Mouse (Mus musculus): ENCODE results near the gene Nol11. TPM values are rescaled to one million over a fixed set of nuclear protein-coding genes. Genes with fewer than 3 reads are reported as not detected.
"Not testable (repeated sequence)": the region's sequence is repeated elsewhere in the genome, so short reads cannot be mapped to it uniquely, and the experiment has no call there.

The Nol11 gene
- polyA plus RNA-seq, 1 experiment from 2014 or later: 15.5 TPM

- ATAC-seq (no peak), DNase-seq (ENCODE audit: low spot score) (peak; percentile 42)
- TF ChIP-seq EP300 (IDR thresholded peaks at IDR 0.05): no peak
- TF ChIP-seq CTCF (IDR thresholded peaks at IDR 0.05): peak; percentile 59
- WGBS: 71% methylated on average over 7 of the region's 7 CpGs
- Histone ChIP-seq H3K36me3 (ENCODE audit: insufficient read depth, low read length) (no peaks in the 10 kb centered on the region), H3K27me3 (replicated peaks; ENCODE audit: insufficient read depth, low read length) (no peaks in the 10 kb centered on the region), H3K4me2 (replicated peaks; ENCODE audit: low read depth, low read length) (no peak overlapping the region), H3K9me3 (ENCODE audit: low read length) (no peaks in the 10 kb centered on the region), H3K4me1 (ENCODE audit: insufficient read depth, low read depth, low read length) (no peaks in the 10 kb centered on the region), H3K4me3 (ENCODE audit: low read depth, low read length) (no peak overlapping the region), H3K27ac (ENCODE audit: low read length) (no peak overlapping the region), H3K9ac (replicated peaks; ENCODE audit: low read depth) (no peak overlapping the region)
Measured at GRCm38 (mm10) chr11:107151809-107152208, 37.4 kb downstream of the Nol11 start.

GRCm38 (mm10) chr11:107143956-107144355 is 45.2 kb downstream of the Nol11 start:
- 95% methylated on average over 11 of the region's 11 CpGs for WGBS
- not testable (repeated sequence) for H3K4me3 ChIP-seq (ENCODE audit: low read depth, low read length); H3K27ac ChIP-seq (ENCODE audit: low read length); H3K4me1 ChIP-seq (ENCODE audit: insufficient read depth, low read depth, low read length); H3K27me3 ChIP-seq (replicated peaks; ENCODE audit: insufficient read depth, low read length); H3K36me3 ChIP-seq (ENCODE audit: insufficient read depth, low read length); DNase-seq (ENCODE audit: low spot score); ATAC-seq; H3K9me3 ChIP-seq (ENCODE audit: low read length); H3K9ac ChIP-seq (replicated peaks; ENCODE audit: low read depth); H3K4me2 ChIP-seq (replicated peaks; ENCODE audit: low read depth, low read length)

DNA sequence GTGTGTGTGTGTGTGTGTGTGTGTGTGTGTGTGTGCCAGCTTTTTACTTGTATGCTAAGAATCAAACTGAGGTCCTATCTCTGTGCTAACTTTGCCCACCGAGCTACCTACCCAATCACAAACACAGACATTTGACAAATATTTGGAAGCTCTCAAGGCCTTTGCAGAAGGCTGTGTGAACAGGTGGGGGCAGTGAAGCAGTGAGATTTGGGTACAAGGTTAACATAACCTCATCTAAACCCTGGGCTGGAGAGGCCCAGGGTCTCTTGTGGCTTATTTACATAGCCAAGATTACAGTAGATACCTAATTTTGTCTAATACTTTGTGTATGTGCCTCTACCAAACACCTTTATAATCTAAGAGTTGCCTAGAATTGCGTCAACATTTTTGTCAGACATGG is 46.8 kb downstream of the Nol11 start:
- Histone ChIP-seq H3K4me2 (replicated peaks; ENCODE audit: low read depth, low read length) (no peak overlapping the region), H3K27me3 (replicated peaks; ENCODE audit: insufficient read depth, low read length) (no peaks in the 10 kb centered on the region), H3K9me3 (ENCODE audit: low read length) (no peaks in the 10 kb centered on the region), H3K4me1 (ENCODE audit: insufficient read depth, low read depth, low read length) (no peaks in the 10 kb centered on the region), H3K27ac (ENCODE audit: low read length) (no peak overlapping the region), H3K9ac (replicated peaks; ENCODE audit: low read depth) (no peak overlapping the region), H3K36me3 (ENCODE audit: insufficient read depth, low read length) (no peaks in the 10 kb centered on the region), H3K4me3 (ENCODE audit: low read depth, low read length) (no peak overlapping the region)
- no peak for TF ChIP-seq CTCF (IDR thresholded peaks at IDR 0.05)
- no peak for TF ChIP-seq EP300 (IDR thresholded peaks at IDR 0.05)
- DNase-seq (ENCODE audit: low spot score) (no peak), ATAC-seq (no peak)
- 66% methylated on average over 2 of the region's 2 CpGs for WGBS

DNA sequence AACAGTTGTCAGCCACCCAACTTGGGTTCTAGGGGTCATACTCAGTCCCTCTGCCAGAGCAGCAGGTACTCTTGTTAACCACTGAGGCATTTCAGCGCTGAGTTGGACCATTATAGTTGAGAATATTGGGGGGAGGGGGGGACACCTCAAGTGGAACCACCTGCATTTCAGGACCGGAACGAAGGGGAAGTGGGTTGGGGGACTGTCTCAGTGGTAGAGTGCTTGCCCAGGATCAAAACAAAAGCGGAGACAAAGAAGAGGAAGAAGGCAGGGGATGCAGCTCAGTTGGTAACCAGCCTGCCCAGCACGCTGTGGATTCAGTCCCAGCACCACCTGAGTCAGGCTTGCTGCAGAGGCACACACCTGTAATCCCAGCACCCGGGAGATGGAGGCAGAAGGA is 48.4 kb downstream of the Nol11 start:
- WGBS: 15% methylated on average over 6 of the region's 6 CpGs
- no peaks in the 10 kb centered on the region for H3K4me1 ChIP-seq (ENCODE audit: insufficient read depth, low read depth, low read length)

GRCm38 (mm10) chr11:107138633-107139032 is 50.5 kb downstream of the Nol11 start:
- Histone ChIP-seq H3K36me3 (ENCODE audit: insufficient read depth, low read length) (no peaks in the 10 kb centered on the region), H3K4me1 (ENCODE audit: insufficient read depth, low read depth, low read length) (no peaks in the 10 kb centered on the region), H3K9me3 (ENCODE audit: low read length) (no peaks in the 10 kb centered on the region), H3K27me3 (replicated peaks; ENCODE audit: insufficient read depth, low read length) (no peaks in the 10 kb centered on the region), H3K4me3 (ENCODE audit: low read depth, low read length) (no peak overlapping the region), H3K27ac (ENCODE audit: low read length) (0 out of 2 replicates have a peak overlapping the region, but pooled peaks have one; percentile 4), H3K4me2 (replicated peaks; ENCODE audit: low read depth, low read length) (no peak overlapping the region), H3K9ac (replicated peaks; ENCODE audit: low read depth) (no peak overlapping the region)
- TF ChIP-seq EP300 (IDR thresholded peaks at IDR 0.05) (no peak), CTCF (IDR thresholded peaks at IDR 0.05) (peak; percentile 43)
- 57% methylated on average over 3 of the region's 3 CpGs for WGBS
- ATAC-seq: no peak
- peak; percentile 26 for DNase-seq (ENCODE audit: low spot score)

More for the DNA sequence above, 48.4 kb downstream of the Nol11 start:
- TF ChIP-seq EP300 (IDR thresholded peaks at IDR 0.05): no peak
- TF ChIP-seq CTCF (IDR thresholded peaks at IDR 0.05): no peak
- H3K4me2 ChIP-seq (replicated peaks; ENCODE audit: low read depth, low read length): no peak overlapping the region
- H3K9ac ChIP-seq (replicated peaks; ENCODE audit: low read depth): no peak overlapping the region
- DNase-seq (ENCODE audit: low spot score) (no peak), ATAC-seq (no peak)
- no peak overlapping the region for H3K4me3 ChIP-seq (ENCODE audit: low read depth, low read length)
- H3K9me3 ChIP-seq (ENCODE audit: low read length): no peaks in the 10 kb centered on the region
- no peaks in the 10 kb centered on the region for H3K36me3 ChIP-seq (ENCODE audit: insufficient read depth, low read length)
- no peaks in the 10 kb centered on the region for H3K27me3 ChIP-seq (replicated peaks; ENCODE audit: insufficient read depth, low read length)
- no peak overlapping the region for H3K27ac ChIP-seq (ENCODE audit: low read length)

- no peaks in the 10 kb centered on the region for H3K9me3 ChIP-seq (ENCODE audit: low read length)
- H3K4me1 ChIP-seq (ENCODE audit: insufficient read depth, low read depth, low read length): peaks cover 2% of the 10 kb centered on the region; the same call in 1 of the 2 replicates
- H3K9ac ChIP-seq (replicated peaks; ENCODE audit: low read depth): no peak overlapping the region
- peak overlapping the region; percentile 4; the same call in 1 of the 2 replicates for H3K27ac ChIP-seq (ENCODE audit: low read length)
- H3K36me3 ChIP-seq (ENCODE audit: insufficient read depth, low read length): no peaks in the 10 kb centered on the region
- no peak overlapping the region for H3K4me3 ChIP-seq (ENCODE audit: low read depth, low read length)
- peak; percentile 70 for DNase-seq (ENCODE audit: low spot score)
- no peaks in the 10 kb centered on the region for H3K27me3 ChIP-seq (replicated peaks; ENCODE audit: insufficient read depth, low read length)
- TF ChIP-seq EP300 (IDR thresholded peaks at IDR 0.05) (peak; percentile 53), CTCF (IDR thresholded peaks at IDR 0.05) (no peak)
- peak; percentile 86 for ATAC-seq
- H3K4me2 ChIP-seq (replicated peaks; ENCODE audit: low read depth, low read length): no peak overlapping the region
- 67% methylated on average over 6 of the region's 6 CpGs for WGBS
Measured at GRCm38 (mm10) chr11:107137593-107137992, 51.6 kb downstream of the Nol11 start.

GRCm38 (mm10) chr11:107136458-107136857 is 52.7 kb downstream of the Nol11 start:
- DNase-seq (ENCODE audit: low spot score); H3K36me3 ChIP-seq (ENCODE audit: insufficient read depth, low read length); H3K4me1 ChIP-seq (ENCODE audit: insufficient read depth, low read depth, low read length); ATAC-seq; H3K9me3 ChIP-seq (ENCODE audit: low read length); H3K9ac ChIP-seq (replicated peaks; ENCODE audit: low read depth); H3K4me2 ChIP-seq (replicated peaks; ENCODE audit: low read depth, low read length); H3K27me3 ChIP-seq (replicated peaks; ENCODE audit: insufficient read depth, low read length); H3K27ac ChIP-seq (ENCODE audit: low read length); H3K4me3 ChIP-seq (ENCODE audit: low read depth, low read length): not testable (repeated sequence)
- 96% methylated on average over 10 of the region's 10 CpGs for WGBS
